Comparison of ENCODE assay signal across 26 mouse cellular contexts in the genomic region with DNA sequence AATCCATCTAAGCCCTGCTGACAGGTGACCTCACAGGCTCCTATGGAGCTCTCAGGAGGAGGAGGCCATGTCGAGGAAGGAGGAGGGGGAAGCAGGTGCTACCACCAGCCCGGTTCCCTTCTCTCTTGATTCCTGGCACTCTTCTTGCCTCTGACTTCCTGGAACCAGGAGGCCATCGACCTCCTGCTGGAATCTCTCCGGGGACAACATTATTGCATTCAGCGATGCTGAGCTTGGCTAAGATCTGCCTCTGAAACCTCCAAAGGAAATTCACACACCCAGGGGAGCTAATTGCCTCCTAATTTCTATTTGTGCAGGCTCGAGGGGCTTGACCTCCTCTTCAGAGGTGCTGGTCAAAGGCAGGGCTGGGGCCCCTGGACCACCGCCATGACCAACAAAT. TPM values are rescaled to one million over a fixed set of nuclear protein-coding genes. Genes with fewer than 3 reads are reported as not detected.
DNase-seq lines count a peak whose midpoint lies in the region; ATAC-seq and TF ChIP-seq lines count a peak whose summit lies in the region.
"Had no signal": no experiment of that assay in that cellular context is flagged by ENCODE, and none has a peak within 500 bp of the region (broad histone marks: within the 10 kb centered on the region; RNA-seq: fewer than 3 reads in every experiment).

No protein-coding gene starts in this region.

- peak; percentile 50 for DNase-seq in adrenal gland, adult 2 months
- DNase-seq in adrenal gland, postnatal 10 days = no peak
- DNase-seq in heart, adult 18-20 months = peak; percentile 59 to 74
- DNase-seq in hindbrain, embryonic 10.5 days (ENCODE audit: low spot score) = peak; percentile 40
- DNase-seq in hindbrain, postnatal 0 days (ENCODE audit: low spot score) = no peak
- DNase-seq in retina, postnatal 1 day = peak; percentile 46
- no peak for DNase-seq in retina, embryonic 14.5 days (ENCODE audit: low spot score)
- DNase-seq: adrenal gland, postnatal 25 days; cerebellum, adult 11 months; cerebellum, postnatal 14 days; gastrocnemius, postnatal 14 days; kidney, adult 9 months; kidney, postnatal 4 days; layer of hippocampus, adult 9-11 months; left cerebral cortex, postnatal 4 days; lung, embryonic 14.5 days; lung, postnatal 36 days had no signal

- H3K4me1 ChIP-seq in heart, embryonic 11.5 days (ENCODE audit: control insufficient read depth, insufficient read depth, low read length) = peaks cover 37% of the 10 kb centered on the region
- H3K4me1 ChIP-seq in hindbrain, embryonic 10.5 days (replicated peaks) = peaks cover 48% of the 10 kb centered on the region
- H3K4me1 ChIP-seq in hindbrain, postnatal 0 days (ENCODE audit: insufficient read depth, low read length) = no peaks in the 10 kb centered on the region

- no peak overlapping the region for H3K4me3 ChIP-seq in heart, embryonic 11.5 days (ENCODE audit: low read depth, low read length)
- no peak overlapping the region for H3K4me3 ChIP-seq in hindbrain, embryonic 10.5 days
- H3K4me3 ChIP-seq in hindbrain, postnatal 0 days (ENCODE audit: low read length) = no peak overlapping the region
- H3K4me3 ChIP-seq: embryonic facial prominence, embryonic 10.5 days; forebrain, embryonic 12.5 days; left cerebral cortex, adult 2 months had no signal

- H3K9me3 ChIP-seq in heart, embryonic 11.5 days (replicated peaks; ENCODE audit: control insufficient read depth, low read length) = no peaks in the 10 kb centered on the region
- no peaks in the 10 kb centered on the region for H3K9me3 ChIP-seq in hindbrain, embryonic 10.5 days
- no peaks in the 10 kb centered on the region for H3K9me3 ChIP-seq in hindbrain, postnatal 0 days (ENCODE audit: low read length)
- H3K9me3 ChIP-seq: embryonic facial prominence, embryonic 10.5 days; forebrain, embryonic 12.5 days had no signal

- H3K9ac ChIP-seq in heart, embryonic 11.5 days (ENCODE audit: low read depth, low read length) = no peak overlapping the region
- no peak overlapping the region for H3K9ac ChIP-seq in hindbrain, postnatal 0 days (replicated peaks; ENCODE audit: low read length)
- H3K9ac ChIP-seq: forebrain, embryonic 12.5 days; lung, embryonic 14.5 days had no signal

- no peak overlapping the region for H3K4me2 ChIP-seq in heart, embryonic 11.5 days
- no peak overlapping the region for H3K4me2 ChIP-seq in hindbrain, postnatal 0 days (ENCODE audit: low read depth, low read length)
- H3K4me2 ChIP-seq: forebrain, embryonic 12.5 days; liver, embryonic 11.5 days; lung, embryonic 14.5 days had no signal

- 33% methylated on average over 7 of the region's 7 CpGs for WGBS in heart, embryonic 11.5 days (ENCODE audit: insufficient replicate concordance)
- 9% methylated on average over 7 of the region's 7 CpGs for WGBS in hindbrain, embryonic 10.5 days
- 13% methylated on average over 7 of the region's 7 CpGs for WGBS in hindbrain, postnatal 0 days

- H3K36me3 ChIP-seq in heart, embryonic 11.5 days (ENCODE audit: control insufficient read depth, insufficient read depth, low read length) = 0 out of 2 replicates have a peak, but pooled peaks cover 3% of the 10 kb centered on the region
- no peaks in the 10 kb centered on the region for H3K36me3 ChIP-seq in hindbrain, embryonic 10.5 days
- no peaks in the 10 kb centered on the region for H3K36me3 ChIP-seq in hindbrain, postnatal 0 days (ENCODE audit: insufficient read depth, low read length)
- H3K36me3 ChIP-seq: embryonic facial prominence, embryonic 10.5 days; forebrain, embryonic 12.5 days had no signal

- peaks cover 10% of the 10 kb centered on the region; the same call in 1 of the 2 replicates for H3K27me3 ChIP-seq in heart, embryonic 11.5 days (ENCODE audit: control insufficient read depth, insufficient read depth, low read length)
- H3K27me3 ChIP-seq in hindbrain, embryonic 10.5 days (ENCODE audit: insufficient read depth, poor library complexity, severe bottlenecking) = peaks cover 97% of the 10 kb centered on the region
- H3K27me3 ChIP-seq in hindbrain, postnatal 0 days (ENCODE audit: insufficient read depth, low read length) = no peaks in the 10 kb centered on the region

- no peak overlapping the region for H3K27ac ChIP-seq in heart, embryonic 11.5 days (ENCODE audit: low read depth, low read length)
- no peak overlapping the region for H3K27ac ChIP-seq in hindbrain, embryonic 10.5 days
- H3K27ac ChIP-seq in hindbrain, postnatal 0 days = no peak overlapping the region
- H3K27ac ChIP-seq: embryonic facial prominence, embryonic 10.5 days; forebrain, embryonic 12.5 days; left cerebral cortex, adult 2 months had no signal

- no peak for ATAC-seq in heart, embryonic 11.5 days (replicated peaks; ENCODE audit: insufficient number of reproducible peaks, low FRiP score, low TSS enrichment)
- ATAC-seq in hindbrain, postnatal 0 days = no peak
- ATAC-seq: inflammation-experienced regulatory T-cells, adult 6 months had no signal

- no peak for TF ChIP-seq CTCF in hindbrain, postnatal 0 days (IDR thresholded peaks at IDR 0.05; ENCODE audit: low read depth)

RNA-seq across cellular contexts. Expression of gene Fam181a, which starts 16.3 kb away (rescaled TPM):
- total RNA-seq in adrenal gland, adult 2 months (2021) = not detected
- polyA plus RNA-seq in adrenal gland, adult 2 months (2012; rRNA removed) = 0.22 TPM in 1 of 2 replicates, not detected in the other
- total RNA-seq in adrenal gland, postnatal 10 days (2021) = not detected
- total RNA-seq in heart, adult 18-20 months (2021) = not detected
- not detected in 2 replicates for polyA plus RNA-seq in heart, embryonic 11.5 days (2014; fragmentation: Nextera tagmentation; extraction: Ambion mirVana)
- 24.9 and 26.1 TPM in 2 replicates for polyA plus RNA-seq in hindbrain, embryonic 10.5 days (2016; fragmentation: Nextera tagmentation; extraction: Ambion mirVana)
- 14.6 and 18.5 TPM in 2 replicates for total RNA-seq in hindbrain, postnatal 0 days (2014; rRNA removed)
- 8.1 and 9.2 TPM in 2 replicates for polyA plus RNA-seq in hindbrain, postnatal 0 days (2015; fragmentation: Nextera tagmentation; extraction: Ambion mirVana)
- total RNA-seq: adrenal gland, postnatal 25 days; gastrocnemius, postnatal 14 days; hematopoietic stem cell, adult 5-6 weeks; megakaryocyte-erythroid progenitor cell, adult 5-6 weeks had no signal
- polyA plus RNA-seq: inflammation-experienced regulatory T-cells, adult 6 months; liver, embryonic 11.5 days; small intestine, adult 2 months had no signal

RNA-seq across cellular contexts. Expression of gene Asb2, which starts 28.7 kb away (rescaled TPM):
- 1 to 10 TPM; 1.2 to 2.0 TPM for total RNA-seq in adrenal gland, adult 2 months (2021)
- polyA plus RNA-seq in adrenal gland, adult 2 months (2012; rRNA removed) = 6.3 and 8.2 TPM in 2 replicates
- 10 to 100 TPM in 1 of 2 experiments, 1 to 10 TPM in 1; 5.5 to 20.3 TPM for total RNA-seq in adrenal gland, postnatal 10 days (2021)
- total RNA-seq in heart, adult 18-20 months (2021) = 100 to 1,000 TPM; 561 to 602 TPM
- polyA plus RNA-seq in heart, embryonic 11.5 days (2014; fragmentation: Nextera tagmentation; extraction: Ambion mirVana) = 225 and 236 TPM in 2 replicates
- polyA plus RNA-seq in hindbrain, embryonic 10.5 days (2016; fragmentation: Nextera tagmentation; extraction: Ambion mirVana) = 0.64 and 1.2 TPM in 2 replicates
- 3.2 and 4.2 TPM in 2 replicates for total RNA-seq in hindbrain, postnatal 0 days (2014; rRNA removed)
- polyA plus RNA-seq in hindbrain, postnatal 0 days (2015; fragmentation: Nextera tagmentation; extraction: Ambion mirVana) = 1.4 and 1.6 TPM in 2 replicates
- total RNA-seq: hematopoietic stem cell, adult 5-6 weeks had no signal

Comparison
In these comparisons a context has a peak if more than half of its experiments do, and no peak if none do; other contexts are left out.
1. DNase-seq: peak in adrenal gland, adult 2 months (single experiment), heart, adult 18-20 months (2 of 2), hindbrain, embryonic 10.5 days (single experiment) and retina, postnatal 1 day (single experiment); none in adrenal gland, postnatal 10 days (single experiment), hindbrain, postnatal 0 days (single experiment) and retina, embryonic 14.5 days (single experiment).
2. RNA of gene Fam181a, which starts 16.3 kb away (total RNA-seq): 14.6 to 18.5 TPM in hindbrain, postnatal 0 days; not detected in adrenal gland, postnatal 10 days, not detected in adrenal gland, adult 2 months and not detected in heart, adult 18-20 months; every median in the first group is over 10 times any median in the second.
3. RNA of gene Asb2, which starts 28.7 kb away (total RNA-seq): 561 to 602 TPM in heart, adult 18-20 months; 5.5 to 20.3 TPM in adrenal gland, postnatal 10 days, 3.2 to 4.2 TPM in hindbrain, postnatal 0 days and 1.2 to 2.0 TPM in adrenal gland, adult 2 months; every median in the first group is over 10 times any median in the second.